Mouse (Mus musculus) lung, postnatal 0 days (tissue): ENCODE results near the gene Nudt6. TPM values are rescaled to one million over a fixed set of nuclear protein-coding genes. Genes with fewer than 3 reads are reported as not detected.

Experiments
- ATAC-seq: fragments of 200-750 bp; cut with Nextera tagmentation; 2 replicates; pipeline ENCODE4 v1.8.0; 2017; ENCODE audit warnings: moderate library complexity
- DNase-seq: peaks from one replicate; pipeline ENCODE4 v3.0.0-alpha.2; 2016; ENCODE audit warnings: low spot score
- H3K27ac ChIP-seq: fragments of 300-500 bp; sonication (generic); 2 replicates; pipeline ENCODE4 v1.5.1; 2014; ENCODE audit warnings: antibody characterized with exemption, mild to moderate bottlenecking, low read length, mixed read lengths
- H3K27me3 ChIP-seq: fragments of 300-500 bp; sonication (generic); replicated peaks from 2 replicates; pipeline ENCODE4 v1.6.1; 2014; ENCODE audit warnings: low read length, mixed read lengths; ENCODE audit not compliant: insufficient read depth
- H3K36me3 ChIP-seq: fragments of 300-500 bp; sonication (generic); 2 replicates; pipeline ENCODE4 v1.6.1; 2014; ENCODE audit warnings: low read length, mixed read lengths; ENCODE audit not compliant: insufficient read depth
- H3K4me1 ChIP-seq: fragments of 300-500 bp; sonication (generic); 2 replicates; pipeline ENCODE4 v1.6.1; 2014; ENCODE audit warnings: antibody characterized with exemption, low read depth, low read length, mixed read lengths; ENCODE audit not compliant: insufficient read depth
- H3K4me2 ChIP-seq: fragments of 300-500 bp; sonication (generic); replicated peaks from 2 replicates; pipeline ENCODE4 v1.6.1; 2014; ENCODE audit warnings: low read depth, mild to moderate bottlenecking, low read length, moderate library complexity, mixed read lengths
- H3K4me3 ChIP-seq: fragments of 300-500 bp; sonication (generic); 2 replicates; pipeline ENCODE4 v1.5.1; 2014; ENCODE audit warnings: low read depth, low read length
- H3K9ac ChIP-seq: fragments of 300-500 bp; sonication (generic); replicated peaks from 2 replicates; pipeline ENCODE4 v1.6.1; 2014; ENCODE audit warnings: low read depth, mild to moderate bottlenecking
- H3K9me3 ChIP-seq: fragments of 300-500 bp; sonication (generic); 2 replicates; pipeline ENCODE4 v1.6.1; 2016; ENCODE audit warnings: low read length, mixed read lengths
- CTCF ChIP-seq: IDR thresholded peaks from 2 replicates; pipeline ENCODE4 v1.5.1; 2016; ENCODE audit warnings: antibody characterized with exemption, mild to moderate bottlenecking
- EP300 ChIP-seq: IDR thresholded peaks from 2 replicates; pipeline ENCODE4 v1.6.1; 2016; ENCODE audit warnings: antibody characterized with exemption, mild to moderate bottlenecking, control low read depth
- WGBS: fragments of 180-500 bp; shearing (Covaris S2); extraction: QIAGEN DNeasy Blood & Tissue Kit; methylation state at CpG from one replicate; pipeline ENCODE4 v1.1.7; 2014; 5-methylcytosine and 5-hydroxymethylcytosine counted together
- polyA plus RNA-seq: library from polyadenylated mRNA; unstranded; fragments of >200 nt; fragmentation: Nextera tagmentation; extraction: Ambion mirVana; gene quantifications from 2 replicates; pipeline ENCODE4 v1.2.1, GENCODE M21; 2015

Gene Nudt6
- polyA plus RNA-seq, 1 experiment from 2014 or later: 8.8 TPM

DNA sequence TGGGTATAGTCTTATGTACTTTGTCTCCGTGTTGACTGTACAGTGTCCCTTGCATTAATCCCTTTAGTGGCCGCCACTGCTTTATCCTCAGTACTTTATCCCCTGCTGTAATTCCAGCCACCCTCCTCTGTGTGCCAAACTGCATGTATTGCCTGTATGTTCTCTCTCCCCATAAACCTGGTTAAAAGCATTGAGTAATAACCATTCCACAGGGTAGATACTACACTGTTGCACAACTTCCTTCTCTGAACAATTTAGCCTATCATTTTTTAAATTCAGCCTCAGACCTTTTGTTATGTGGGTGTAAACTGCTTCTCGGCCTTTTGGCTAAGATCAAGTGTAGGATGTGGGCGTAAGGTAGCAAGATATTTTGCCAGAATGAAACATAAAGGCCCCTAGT lies 54.9 kb downstream of the Nudt6 start:
- H3K27me3 ChIP-seq: no peaks in the 10 kb centered on the region
- ATAC-seq: no peak
- no peaks in the 10 kb centered on the region for H3K36me3 ChIP-seq
- H3K27ac ChIP-seq: no peak overlapping the region
- H3K4me1 ChIP-seq: no peaks in the 10 kb centered on the region
- WGBS: 80% methylated on average over 4 of the region's 4 CpGs
- H3K4me2 ChIP-seq: no peak overlapping the region
- DNase-seq: peak; percentile 9
- TF ChIP-seq EP300: no peak
- TF ChIP-seq CTCF: no peak
- no peak overlapping the region for H3K9ac ChIP-seq
- no peak overlapping the region for H3K4me3 ChIP-seq
- H3K9me3 ChIP-seq: no peaks in the 10 kb centered on the region

- DNase-seq: peak; percentile 83
- ATAC-seq: peak; percentile 87
- no peak overlapping the region for H3K9ac ChIP-seq
- 31% methylated on average over 9 of the region's 9 CpGs for WGBS
- H3K27me3 ChIP-seq: no peaks in the 10 kb centered on the region
- peak overlapping the region; percentile 3; the same call in 1 of the 2 replicates for H3K4me2 ChIP-seq
- H3K4me3 ChIP-seq: no peak overlapping the region
- no peaks in the 10 kb centered on the region for H3K4me1 ChIP-seq
- H3K36me3 ChIP-seq: no peaks in the 10 kb centered on the region
- TF ChIP-seq CTCF (no peak), EP300 (no peak)
- peak overlapping the region; percentile 38; the same call in 1 of the 2 replicates for H3K27ac ChIP-seq
- H3K9me3 ChIP-seq: no peaks in the 10 kb centered on the region
Measured at GRCm38 (mm10) chr3:37360729-37361128, 59.3 kb downstream of the Nudt6 start.

Other genes starting within 250 kb of the Nudt6 start
- not detected in 2 replicates for gene Il21, start 187.6 kb downstream of the Nudt6 start, polyA plus RNA-seq
- gene Bbs12, start 107.7 kb downstream of the Nudt6 start, polyA plus RNA-seq: 3.3 and 4.0 TPM in 2 replicates
- 6.5 and 7.1 TPM in 2 replicates for gene Cetn4, start 107.5 kb downstream of the Nudt6 start, polyA plus RNA-seq
- 1.5 and 2.1 TPM in 2 replicates for gene Fgf2, start 71.9 kb downstream of the Nudt6 start, polyA plus RNA-seq
- gene Spata5, start 315 bp downstream of the Nudt6 start, polyA plus RNA-seq: 13.1 and 17.2 TPM in 2 replicates
- gene Spry1, start 219.7 kb upstream of the Nudt6 start, polyA plus RNA-seq: 23.3 and 24.7 TPM in 2 replicates